Mouse (Mus musculus) hindbrain, embryonic 16.5 days (tissue): ENCODE data around the gene Tmem211. TPM values are rescaled to one million over a fixed set of nuclear protein-coding genes. Genes with fewer than 3 reads are reported as not detected.

Experiments used
- ATAC-seq: fragments of 200-750 bp; cut with Nextera tagmentation; 2 replicates; pipeline ENCODE4 v1.8.0; 2017; ENCODE audit warnings: moderate TSS enrichment, moderate library complexity
- H3K27ac ChIP-seq: fragments of 300-500 bp; sonication (generic); 2 replicates; pipeline ENCODE4 v1.5.1; 2014; ENCODE audit warnings: low read depth, mild to moderate bottlenecking, control low read depth, low read length, moderate library complexity
- H3K27me3 ChIP-seq: fragments of 300-500 bp; sonication (generic); replicated peaks from 2 replicates; pipeline ENCODE4 v1.6.1; 2014; ENCODE audit warnings: low read length; ENCODE audit not compliant: control insufficient read depth, insufficient read depth
- H3K36me3 ChIP-seq: fragments of 300-500 bp; sonication (generic); 2 replicates; pipeline ENCODE4 v1.6.1; 2014; ENCODE audit warnings: mild to moderate bottlenecking, low read length, moderate library complexity, mixed read lengths; ENCODE audit not compliant: control insufficient read depth, insufficient read depth
- H3K4me1 ChIP-seq: fragments of 300-500 bp; sonication (generic); 2 replicates; pipeline ENCODE4 v1.6.1; 2014; ENCODE audit warnings: low read depth, low read length; ENCODE audit not compliant: control insufficient read depth, insufficient read depth
- H3K4me2 ChIP-seq: fragments of 300-500 bp; sonication (generic); 2 replicates; pipeline ENCODE4 v1.6.1; 2014; ENCODE audit warnings: mild to moderate bottlenecking, low read length, control low read depth, moderate library complexity
- H3K4me3 ChIP-seq: fragments of 300-500 bp; sonication (generic); 2 replicates; pipeline ENCODE4 v1.5.1; 2014; ENCODE audit warnings: mild to moderate bottlenecking, low read length, control low read depth, moderate library complexity
- H3K9ac ChIP-seq: fragments of 300-500 bp; sonication (generic); 2 replicates; pipeline ENCODE4 v1.6.1; 2014; ENCODE audit warnings: low read depth, mild to moderate bottlenecking, control low read depth, low read length, moderate library complexity
- H3K9me3 ChIP-seq: fragments of 300-500 bp; sonication (generic); 2 replicates; pipeline ENCODE4 v1.6.1; 2014; ENCODE audit warnings: mild to moderate bottlenecking, low read length, moderate library complexity; ENCODE audit not compliant: control insufficient read depth
- WGBS: fragments of 180-500 bp; shearing (Covaris S2); extraction: QIAGEN DNeasy Blood & Tissue Kit; methylation state at CpG from one replicate; pipeline ENCODE4 v1.1.7; 2014; 5-methylcytosine and 5-hydroxymethylcytosine counted together
- polyA plus RNA-seq: library from polyadenylated mRNA; unstranded; fragments of >200 nt; fragmentation: Nextera tagmentation; extraction: Ambion mirVana; gene quantifications from 2 replicates; pipeline ENCODE4 v1.2.1, GENCODE M21; 2015

The Tmem211 gene
- polyA plus RNA-seq, 1 experiment from 2014 or later, result not detected

GRCm38 (mm10) chr5:113209401-113209750 lies 17.3 kb upstream of the Tmem211 start:
- Histone ChIP-seq H3K27me3 (no peaks in the 10 kb centered on the region), H3K4me1 (peaks cover 4% of the 10 kb centered on the region), H3K9me3 (no peaks in the 10 kb centered on the region), H3K4me3 (no peak overlapping the region), H3K36me3 (no peaks in the 10 kb centered on the region), H3K9ac (no peak overlapping the region), H3K27ac (peak overlapping the region; percentile 46), H3K4me2 (no peak overlapping the region)
- 52% methylated on average over 11 of the region's 11 CpGs for WGBS
- no peak; the same call in 1 of the 2 replicates for ATAC-seq

- Histone ChIP-seq H3K9ac (no peak overlapping the region), H3K27ac (peak overlapping the region; percentile 46), H3K9me3 (no peaks in the 10 kb centered on the region), H3K27me3 (no peaks in the 10 kb centered on the region), H3K4me3 (no peak overlapping the region), H3K4me1 (peaks cover 4% of the 10 kb centered on the region), H3K4me2 (no peak overlapping the region), H3K36me3 (no peaks in the 10 kb centered on the region)
- no peak for ATAC-seq
- WGBS, result 83% methylated on average over 13 of the region's 13 CpGs
These were observed 16.8 kb upstream of the Tmem211 start for GRCm38 (mm10) chr5:113209898-113210297.

GRCm38 (mm10) chr5:113210314-113210713 lies 16.4 kb upstream of the Tmem211 start:
- Histone ChIP-seq H3K9me3 (no peaks in the 10 kb centered on the region), H3K4me2 (no peak overlapping the region), H3K4me3 (no peak overlapping the region), H3K4me1 (peaks cover 4% of the 10 kb centered on the region), H3K36me3 (no peaks in the 10 kb centered on the region), H3K27ac (no peak overlapping the region; the same call in 1 of the 2 replicates), H3K9ac (0 out of 2 replicates have a peak overlapping the region, but pooled peaks have one; percentile 3), H3K27me3 (no peaks in the 10 kb centered on the region)
- ATAC-seq, result no peak
- 75% methylated on average over 6 of the region's 6 CpGs for WGBS

- no peak overlapping the region for H3K4me3 ChIP-seq
- H3K27ac ChIP-seq, result no peak overlapping the region
- no peaks in the 10 kb centered on the region for H3K36me3 ChIP-seq
- H3K9ac ChIP-seq, result no peak overlapping the region
- peaks cover 4% of the 10 kb centered on the region for H3K4me1 ChIP-seq
- H3K4me2 ChIP-seq, result no peak overlapping the region
- no peaks in the 10 kb centered on the region for H3K9me3 ChIP-seq
- no peak for ATAC-seq
- 79% methylated on average over 10 of the region's 10 CpGs for WGBS
- H3K27me3 ChIP-seq, result no peaks in the 10 kb centered on the region
These were observed 14.4 kb upstream of the Tmem211 start for GRCm38 (mm10) chr5:113212156-113212835.

GRCm38 (mm10) chr5:113214041-113214440 lies 12.7 kb upstream of the Tmem211 start:
- no peak overlapping the region for H3K4me2 ChIP-seq
- no peaks in the 10 kb centered on the region for H3K9me3 ChIP-seq
- H3K27ac ChIP-seq, result no peak overlapping the region
- H3K9ac ChIP-seq, result no peak overlapping the region
- no peak for ATAC-seq
- 89% methylated on average over 8 of the region's 8 CpGs for WGBS
- no peaks in the 10 kb centered on the region for H3K27me3 ChIP-seq
- peaks cover under 1% of the 10 kb centered on the region for H3K4me1 ChIP-seq
- no peaks in the 10 kb centered on the region for H3K36me3 ChIP-seq
- H3K4me3 ChIP-seq, result no peak overlapping the region

GRCm38 (mm10) chr5:113214455-113214854 lies 12.3 kb upstream of the Tmem211 start:
- WGBS, result 56% methylated on average over 11 of the region's 11 CpGs
- Histone ChIP-seq H3K4me3 (no peak overlapping the region), H3K9ac (no peak overlapping the region), H3K4me1 (no peaks in the 10 kb centered on the region; the same call in 1 of the 2 replicates), H3K27me3 (no peaks in the 10 kb centered on the region), H3K4me2 (no peak overlapping the region), H3K9me3 (no peaks in the 10 kb centered on the region), H3K27ac (no peak overlapping the region), H3K36me3 (no peaks in the 10 kb centered on the region)
- no peak for ATAC-seq

- H3K27ac ChIP-seq, result no peak overlapping the region
- H3K9ac ChIP-seq, result no peak overlapping the region
- no peak overlapping the region for H3K4me3 ChIP-seq
- H3K4me2 ChIP-seq, result no peak overlapping the region
- peaks cover 4% of the 10 kb centered on the region; the same call in 1 of the 2 replicates for H3K4me1 ChIP-seq
- 87% methylated on average over 9 of the region's 9 CpGs for WGBS
- no peaks in the 10 kb centered on the region for H3K9me3 ChIP-seq
- no peak for ATAC-seq
- no peaks in the 10 kb centered on the region for H3K36me3 ChIP-seq
- H3K27me3 ChIP-seq, result no peaks in the 10 kb centered on the region
These were observed 11.1 kb upstream of the Tmem211 start for GRCm38 (mm10) chr5:113215610-113216011.

- H3K27me3 ChIP-seq, result no peaks in the 10 kb centered on the region
- H3K36me3 ChIP-seq, result no peaks in the 10 kb centered on the region
- H3K9me3 ChIP-seq, result no peaks in the 10 kb centered on the region
- no peak for ATAC-seq
- no peak overlapping the region; the same call in 1 of the 2 replicates for H3K27ac ChIP-seq
- 69% methylated on average over 14 of the region's 14 CpGs for WGBS
- H3K4me1 ChIP-seq, result peaks cover 5% of the 10 kb centered on the region; the same call in 1 of the 2 replicates
- H3K4me2 ChIP-seq, result no peak overlapping the region
- H3K4me3 ChIP-seq, result no peak overlapping the region
- no peak overlapping the region; the same call in 1 of the 2 replicates for H3K9ac ChIP-seq
These were observed 10.3 kb upstream of the Tmem211 start for GRCm38 (mm10) chr5:113216328-113216960.

- Histone ChIP-seq H3K4me2 (no peak overlapping the region), H3K36me3 (no peaks in the 10 kb centered on the region), H3K9me3 (no peaks in the 10 kb centered on the region), H3K4me3 (no peak overlapping the region), H3K4me1 (peaks cover 5% of the 10 kb centered on the region; the same call in 1 of the 2 replicates), H3K9ac (no peak overlapping the region), H3K27ac (no peak overlapping the region), H3K27me3 (no peaks in the 10 kb centered on the region)
- 76% methylated on average over 11 of the region's 12 CpGs for WGBS
- ATAC-seq, result no peak
These were observed 9.6 kb upstream of the Tmem211 start for GRCm38 (mm10) chr5:113217076-113217475.
